Mouse (Mus musculus): ENCODE data around the gene Syndig1l. TPM values are rescaled to one million over a fixed set of nuclear protein-coding genes. Genes with fewer than 3 reads are reported as not detected.

The Syndig1l gene
- polyA plus RNA-seq, 1 experiment from 2014 or later = not detected

GRCm38 (mm10) chr12:84707804-84708203 lies 9.2 kb upstream of the Syndig1l start:
- 81% methylated on average over 4 of the region's 4 CpGs for WGBS
- H3K27ac ChIP-seq = no peak overlapping the region
- no peaks in the 10 kb centered on the region for H3K36me3 ChIP-seq
- no peaks in the 10 kb centered on the region for H3K9me3 ChIP-seq
- H3K4me1 ChIP-seq = no peaks in the 10 kb centered on the region
- H3K4me2 ChIP-seq (replicated peaks) = no peak overlapping the region
- no peak overlapping the region for H3K4me3 ChIP-seq
- peaks cover 6% of the 10 kb centered on the region for H3K27me3 ChIP-seq
- H3K9ac ChIP-seq = no peak overlapping the region
- ATAC-seq (ENCODE audit: low FRiP score, low read depth) = no peak

- Histone ChIP-seq H3K27ac (no peak overlapping the region), H3K27me3 (peaks cover 15% of the 10 kb centered on the region), H3K9ac (no peak overlapping the region), H3K4me2 (replicated peaks) (no peak overlapping the region), H3K9me3 (no peaks in the 10 kb centered on the region), H3K4me3 (no peak overlapping the region), H3K4me1 (no peaks in the 10 kb centered on the region), H3K36me3 (no peaks in the 10 kb centered on the region)
- no peak for ATAC-seq (ENCODE audit: low FRiP score, low read depth)
- WGBS = 73% methylated on average over 4 of the region's 4 CpGs
These were observed 8.3 kb upstream of the Syndig1l start for GRCm38 (mm10) chr12:84706886-84707285.

GRCm38 (mm10) chr12:84702586-84702985 lies 4.0 kb upstream of the Syndig1l start:
- peaks cover 3% of the 10 kb centered on the region; the same call in 1 of the 2 replicates for H3K4me1 ChIP-seq
- 74% methylated on average over 7 of the region's 7 CpGs for WGBS
- H3K27me3 ChIP-seq = peaks cover 58% of the 10 kb centered on the region
- ATAC-seq (ENCODE audit: low FRiP score, low read depth) = no peak
- H3K27ac ChIP-seq = no peak overlapping the region
- H3K9me3 ChIP-seq = no peaks in the 10 kb centered on the region
- no peak overlapping the region for H3K9ac ChIP-seq
- no peak overlapping the region for H3K4me2 ChIP-seq (replicated peaks)
- H3K36me3 ChIP-seq = no peaks in the 10 kb centered on the region
- H3K4me3 ChIP-seq = no peak overlapping the region

GRCm38 (mm10) chr12:84692141-84692540 lies 6.5 kb downstream of the Syndig1l start:
- no peak overlapping the region for H3K4me2 ChIP-seq (replicated peaks)
- H3K36me3 ChIP-seq = no peaks in the 10 kb centered on the region
- peaks cover 28% of the 10 kb centered on the region for H3K27me3 ChIP-seq
- no peak for ATAC-seq (ENCODE audit: low FRiP score, low read depth)
- no peak overlapping the region for H3K4me3 ChIP-seq
- H3K9me3 ChIP-seq = no peaks in the 10 kb centered on the region
- 82% methylated on average over 6 of the region's 6 CpGs for WGBS
- H3K27ac ChIP-seq = no peak overlapping the region
- no peaks in the 10 kb centered on the region for H3K4me1 ChIP-seq
- H3K9ac ChIP-seq = no peak overlapping the region

- no peak overlapping the region for H3K4me3 ChIP-seq
- no peak overlapping the region for H3K4me2 ChIP-seq (replicated peaks)
- no peaks in the 10 kb centered on the region for H3K9me3 ChIP-seq
- no peak overlapping the region for H3K27ac ChIP-seq
- H3K4me1 ChIP-seq = no peaks in the 10 kb centered on the region
- no peak for ATAC-seq (ENCODE audit: low FRiP score, low read depth)
- H3K9ac ChIP-seq = no peak overlapping the region
- peaks cover 20% of the 10 kb centered on the region for H3K27me3 ChIP-seq
- H3K36me3 ChIP-seq = no peaks in the 10 kb centered on the region
These were observed 7.3 kb downstream of the Syndig1l start for GRCm38 (mm10) chr12:84691347-84691746.

GRCm38 (mm10) chr12:84689051-84689450 lies 9.6 kb downstream of the Syndig1l start:
- Histone ChIP-seq H3K9me3 (no peaks in the 10 kb centered on the region), H3K36me3 (no peaks in the 10 kb centered on the region), H3K4me1 (no peaks in the 10 kb centered on the region), H3K4me2 (replicated peaks) (no peak overlapping the region), H3K27ac (no peak overlapping the region), H3K4me3 (no peak overlapping the region), H3K27me3 (peaks cover 6% of the 10 kb centered on the region; the same call in 1 of the 2 replicates), H3K9ac (no peak overlapping the region)
- ATAC-seq (ENCODE audit: low FRiP score, low read depth) = no peak
- 83% methylated on average over 11 of the region's 11 CpGs for WGBS

GRCm38 (mm10) chr12:84687531-84687930 lies 11.1 kb downstream of the Syndig1l start:
- H3K4me2 ChIP-seq (replicated peaks) = no peak overlapping the region
- H3K36me3 ChIP-seq = no peaks in the 10 kb centered on the region
- peaks cover 6% of the 10 kb centered on the region; the same call in 1 of the 2 replicates for H3K27me3 ChIP-seq
- H3K4me3 ChIP-seq = no peak overlapping the region
- no peaks in the 10 kb centered on the region for H3K9me3 ChIP-seq
- H3K27ac ChIP-seq = no peak overlapping the region
- 91% methylated on average over 4 of the region's 4 CpGs for WGBS
- H3K9ac ChIP-seq = no peak overlapping the region
- no peak for ATAC-seq (ENCODE audit: low FRiP score, low read depth)
- H3K4me1 ChIP-seq = no peaks in the 10 kb centered on the region

- no peak overlapping the region for H3K4me2 ChIP-seq (replicated peaks)
- peaks cover 14% of the 10 kb centered on the region for H3K27me3 ChIP-seq
- H3K9ac ChIP-seq = no peak overlapping the region
- H3K27ac ChIP-seq = no peak overlapping the region
- no peaks in the 10 kb centered on the region for H3K9me3 ChIP-seq
- WGBS = 42% methylated on average over 4 of the region's 4 CpGs
- no peak for ATAC-seq (ENCODE audit: low FRiP score, low read depth)
- H3K4me1 ChIP-seq = no peaks in the 10 kb centered on the region
- no peak overlapping the region for H3K4me3 ChIP-seq
- no peaks in the 10 kb centered on the region for H3K36me3 ChIP-seq
These were observed 12.5 kb downstream of the Syndig1l start for GRCm38 (mm10) chr12:84686176-84686575.

- 72% methylated on average over 7 of the region's 7 CpGs for WGBS
These were observed 14.1 kb downstream of the Syndig1l start for GRCm38 (mm10) chr12:84684569-84684968.

GRCm38 (mm10) chr12:84676011-84676410 lies 22.6 kb downstream of the Syndig1l start:
- no peak overlapping the region for H3K4me3 ChIP-seq
- peaks cover 30% of the 10 kb centered on the region for H3K27me3 ChIP-seq
- no peak overlapping the region for H3K27ac ChIP-seq
- WGBS = 78% methylated on average over 3 of the region's 3 CpGs
- H3K4me1 ChIP-seq = peaks cover 11% of the 10 kb centered on the region
- H3K9ac ChIP-seq = no peak overlapping the region
- H3K4me2 ChIP-seq (replicated peaks) = no peak overlapping the region
- no peak for ATAC-seq (ENCODE audit: low FRiP score, low read depth)
- no peaks in the 10 kb centered on the region for H3K9me3 ChIP-seq
- H3K36me3 ChIP-seq = no peaks in the 10 kb centered on the region

More at GRCm38 (mm10) chr12:84684569-84684968, 14.1 kb downstream of the Syndig1l start:
- no peaks in the 10 kb centered on the region for H3K36me3 ChIP-seq
- H3K9me3 ChIP-seq = no peaks in the 10 kb centered on the region
- no peak for ATAC-seq (ENCODE audit: low FRiP score, low read depth)
- H3K27me3 ChIP-seq = peaks cover 27% of the 10 kb centered on the region
- no peak overlapping the region for H3K9ac ChIP-seq
- no peak overlapping the region for H3K4me2 ChIP-seq (replicated peaks)
- H3K4me1 ChIP-seq = no peaks in the 10 kb centered on the region
- no peak overlapping the region for H3K27ac ChIP-seq
- H3K4me3 ChIP-seq = no peak overlapping the region

- Histone ChIP-seq H3K27me3 (peaks cover 21% of the 10 kb centered on the region), H3K9ac (no peak overlapping the region), H3K36me3 (no peaks in the 10 kb centered on the region), H3K4me3 (no peak overlapping the region), H3K4me2 (replicated peaks) (no peak overlapping the region), H3K27ac (no peak overlapping the region), H3K9me3 (0 out of 2 replicates have a peak, but pooled peaks cover 4% of the 10 kb centered on the region), H3K4me1 (peaks cover 11% of the 10 kb centered on the region)
- ATAC-seq (ENCODE audit: low FRiP score, low read depth) = no peak
- 35% methylated on average over 14 of the region's 14 CpGs for WGBS
These were observed 23.7 kb downstream of the Syndig1l start for GRCm38 (mm10) chr12:84674666-84675526.

GRCm38 (mm10) chr12:84671646-84672045 lies 27.0 kb downstream of the Syndig1l start:
- Histone ChIP-seq H3K4me2 (replicated peaks) (no peak overlapping the region), H3K9me3 (0 out of 2 replicates have a peak, but pooled peaks cover 4% of the 10 kb centered on the region), H3K4me3 (no peak overlapping the region), H3K9ac (no peak overlapping the region), H3K4me1 (peaks cover 11% of the 10 kb centered on the region), H3K27me3 (peaks cover 10% of the 10 kb centered on the region), H3K27ac (no peak overlapping the region), H3K36me3 (no peaks in the 10 kb centered on the region)
- no peak for ATAC-seq (ENCODE audit: low FRiP score, low read depth)
- 19% methylated on average over 10 of the region's 10 CpGs for WGBS

Data from limb, embryonic 13.5 days (tissue).